Mouse (Mus musculus): ENCODE data around the gene Pla2g3. TPM values are rescaled to one million over a fixed set of nuclear protein-coding genes. Genes with fewer than 3 reads are reported as not detected.
A peak's percentile ranks its signal among the peaks of the same experiment; 100 is the strongest.

Gene Pla2g3
- polyA plus RNA-seq, 1 experiment from 2014 or later, result 0.56 TPM

DNA sequence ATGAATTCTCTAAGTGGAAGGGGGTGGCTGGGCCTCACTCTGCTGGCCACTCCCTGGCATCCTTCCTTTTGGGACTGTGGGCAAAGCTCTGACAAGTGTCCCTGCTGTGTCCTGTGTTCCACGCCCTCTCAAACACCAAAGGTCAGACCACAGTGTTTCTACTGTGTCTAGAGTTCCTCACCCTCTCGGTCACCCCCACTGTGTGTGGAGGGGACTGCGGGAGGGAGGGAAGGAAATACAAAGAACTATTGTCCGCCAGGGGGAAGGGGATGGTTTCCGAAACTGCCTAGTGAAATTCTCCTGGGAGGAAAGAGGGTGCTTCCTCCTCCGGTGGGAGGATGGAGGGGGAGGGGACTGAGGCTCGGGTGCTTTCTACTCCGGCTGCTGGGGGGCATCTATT lies 46.9 kb downstream of the Pla2g3 start:
- H3K9ac ChIP-seq (replicated peaks; ENCODE audit: low read length), result peak overlapping the region; percentile 28
- peaks cover 30% of the 10 kb centered on the region for H3K4me1 ChIP-seq (ENCODE audit: insufficient read depth, low read length)
- no peaks in the 10 kb centered on the region for H3K27me3 ChIP-seq (ENCODE audit: insufficient read depth, low read length)
- peak overlapping the region; percentile 67 for H3K4me2 ChIP-seq (replicated peaks; ENCODE audit: low read depth, low read length)
- peak overlapping the region; percentile 44 for H3K4me3 ChIP-seq (ENCODE audit: low read length)
- 17% methylated on average over 8 of the region's 8 CpGs for WGBS
- peak overlapping the region; percentile 11; the same call in 1 of the 2 replicates for H3K27ac ChIP-seq (ENCODE audit: low read length)
- no peaks in the 10 kb centered on the region for H3K9me3 ChIP-seq (ENCODE audit: low read length)
- H3K36me3 ChIP-seq (ENCODE audit: insufficient read depth, low read length), result peaks cover 39% of the 10 kb centered on the region
- ATAC-seq (ENCODE audit: low FRiP score, low TSS enrichment), result no peak

DNA sequence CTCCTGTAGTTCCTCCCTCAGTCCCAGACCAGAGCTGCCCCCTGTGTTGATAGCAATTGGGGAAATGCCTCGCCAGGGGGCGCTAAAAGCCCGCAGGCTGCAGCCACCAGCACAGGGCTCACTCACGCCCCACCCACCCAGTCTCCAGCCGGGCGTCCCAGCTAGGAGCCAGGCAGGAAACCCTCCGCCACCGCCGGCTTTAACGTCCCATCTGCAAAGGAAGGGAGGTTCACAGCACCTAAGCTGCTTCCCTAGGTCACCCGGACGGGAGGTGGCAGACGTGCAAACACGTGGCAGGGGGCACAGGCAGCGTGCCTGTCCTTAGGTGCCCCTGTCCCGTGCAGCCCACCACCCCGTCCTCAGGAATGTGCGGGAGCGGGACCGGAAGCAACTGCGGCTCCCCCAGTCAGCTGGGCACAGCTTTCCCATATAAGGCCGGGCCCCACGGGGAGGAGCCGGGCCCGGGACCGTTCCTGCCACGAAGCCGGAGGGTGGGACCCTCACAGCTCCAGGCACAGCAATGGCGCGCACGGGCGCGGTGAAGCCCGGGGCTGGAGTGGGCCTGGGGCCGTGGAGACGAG lies 47.4 kb downstream of the Pla2g3 start:
- Histone ChIP-seq H3K4me2 (replicated peaks; ENCODE audit: low read depth, low read length) (peak overlapping the region; percentile 67), H3K9me3 (ENCODE audit: low read length) (no peaks in the 10 kb centered on the region), H3K36me3 (ENCODE audit: insufficient read depth, low read length) (peaks cover 34% of the 10 kb centered on the region), H3K27me3 (ENCODE audit: insufficient read depth, low read length) (no peaks in the 10 kb centered on the region), H3K27ac (ENCODE audit: low read length) (peak overlapping the region; percentile 86), H3K4me1 (ENCODE audit: insufficient read depth, low read length) (peaks cover 30% of the 10 kb centered on the region), H3K4me3 (ENCODE audit: low read length) (peak overlapping the region; percentile 44), H3K9ac (replicated peaks; ENCODE audit: low read length) (peak overlapping the region; percentile 65)
- under 1% methylated on average over 36 of the region's 36 CpGs for WGBS
- peak; percentile 80 for ATAC-seq (ENCODE audit: low FRiP score, low TSS enrichment)

DNA sequence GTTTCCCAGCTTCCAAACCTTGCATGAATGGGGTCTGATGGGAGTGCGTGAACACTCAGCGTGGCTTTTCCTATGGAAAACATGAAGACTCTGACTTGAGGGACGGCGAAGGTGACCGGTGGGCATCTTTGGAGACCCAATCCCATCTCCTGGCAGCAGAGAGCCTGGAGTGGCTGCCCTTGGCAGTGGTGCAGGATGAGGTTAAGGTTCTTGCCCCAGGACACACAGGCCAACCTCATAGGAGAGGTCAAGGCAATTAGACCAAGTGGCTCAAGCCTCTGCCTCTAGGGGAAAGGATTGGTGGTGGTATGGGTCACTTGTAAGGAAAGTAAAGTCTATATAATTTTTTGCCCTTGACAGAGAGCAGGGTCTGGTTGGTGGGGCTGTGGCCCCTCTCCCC lies 48.0 kb downstream of the Pla2g3 start:
- Histone ChIP-seq H3K4me1 (ENCODE audit: insufficient read depth, low read length) (peaks cover 30% of the 10 kb centered on the region), H3K27ac (ENCODE audit: low read length) (peak overlapping the region; percentile 86), H3K4me3 (ENCODE audit: low read length) (peak overlapping the region; percentile 44), H3K9ac (replicated peaks; ENCODE audit: low read length) (peak overlapping the region; percentile 65), H3K27me3 (ENCODE audit: insufficient read depth, low read length) (no peaks in the 10 kb centered on the region), H3K9me3 (ENCODE audit: low read length) (no peaks in the 10 kb centered on the region), H3K36me3 (ENCODE audit: insufficient read depth, low read length) (peaks cover 28% of the 10 kb centered on the region), H3K4me2 (replicated peaks; ENCODE audit: low read depth, low read length) (peak overlapping the region; percentile 67)
- 41% methylated on average over 5 of the region's 5 CpGs for WGBS
- ATAC-seq (ENCODE audit: low FRiP score, low TSS enrichment), result no peak

DNA sequence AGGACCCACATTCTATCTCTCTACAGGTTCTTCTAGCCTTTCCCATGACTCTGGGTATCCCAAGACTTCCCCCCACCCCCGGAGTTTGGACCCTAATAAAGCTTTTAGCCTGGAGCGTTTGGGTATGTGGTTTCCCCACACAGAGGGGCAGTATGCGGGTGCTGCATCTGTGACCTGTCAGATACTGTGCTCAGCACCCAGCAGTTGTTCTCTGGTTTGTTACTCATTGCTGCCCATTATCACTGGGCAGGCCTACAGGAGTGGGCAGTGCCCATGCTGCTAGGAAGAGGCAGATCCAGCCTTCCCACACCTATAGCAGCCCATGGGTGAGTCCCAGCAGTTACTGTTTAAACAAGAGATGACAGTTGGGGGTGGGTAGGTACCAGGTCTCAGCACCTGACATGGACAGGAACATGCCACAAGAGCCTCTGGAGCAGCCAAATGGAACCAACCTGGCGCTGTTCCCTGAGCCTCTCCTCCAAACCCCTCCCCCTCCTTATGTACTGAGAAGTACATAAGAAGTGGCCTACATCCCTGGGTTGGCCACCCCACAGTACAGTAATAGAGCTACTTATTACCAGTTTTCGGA lies 48.8 kb downstream of the Pla2g3 start:
- Histone ChIP-seq H3K4me2 (replicated peaks; ENCODE audit: low read depth, low read length) (peak overlapping the region; percentile 67), H3K36me3 (ENCODE audit: insufficient read depth, low read length) (peaks cover 24% of the 10 kb centered on the region), H3K27ac (ENCODE audit: low read length) (peak overlapping the region; percentile 86), H3K27me3 (ENCODE audit: insufficient read depth, low read length) (no peaks in the 10 kb centered on the region), H3K4me1 (ENCODE audit: insufficient read depth, low read length) (peaks cover 30% of the 10 kb centered on the region), H3K4me3 (ENCODE audit: low read length) (peak overlapping the region; percentile 73), H3K9me3 (ENCODE audit: low read length) (no peaks in the 10 kb centered on the region), H3K9ac (replicated peaks; ENCODE audit: low read length) (peak overlapping the region; percentile 82; the same call in 1 of the 2 replicates)
- 73% methylated on average over 5 of the region's 5 CpGs for WGBS
- peak; percentile 55 for ATAC-seq (ENCODE audit: low FRiP score, low TSS enrichment)

DNA sequence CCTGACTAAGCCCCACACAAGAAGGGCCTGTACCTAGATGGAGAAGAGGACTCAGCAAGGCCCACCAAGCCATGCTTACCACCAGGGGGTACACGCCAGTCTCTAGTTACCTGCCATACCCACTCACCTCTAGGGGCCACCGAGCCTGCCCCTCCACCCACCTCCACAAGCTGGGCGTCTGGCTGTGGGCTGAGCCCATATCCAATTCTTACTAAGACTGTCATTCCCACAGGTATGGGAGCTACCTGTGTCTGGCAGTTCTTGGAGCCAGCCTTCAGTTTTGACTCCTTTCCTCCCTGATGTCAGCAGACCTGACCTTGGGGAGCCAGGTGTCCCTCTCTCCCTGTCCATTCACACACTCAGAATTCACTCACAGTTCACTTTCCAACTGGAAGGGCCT lies 49.6 kb downstream of the Pla2g3 start:
- peak overlapping the region; percentile 77 for H3K27ac ChIP-seq (ENCODE audit: low read length)
- H3K9ac ChIP-seq (replicated peaks; ENCODE audit: low read length), result peak overlapping the region; percentile 82
- H3K4me1 ChIP-seq (ENCODE audit: insufficient read depth, low read length), result peaks cover 30% of the 10 kb centered on the region
- peaks cover 17% of the 10 kb centered on the region for H3K36me3 ChIP-seq (ENCODE audit: insufficient read depth, low read length)
- H3K4me3 ChIP-seq (ENCODE audit: low read length), result peak overlapping the region; percentile 73
- H3K4me2 ChIP-seq (replicated peaks; ENCODE audit: low read depth, low read length), result peak overlapping the region; percentile 67
- no peak for ATAC-seq (ENCODE audit: low FRiP score, low TSS enrichment)
- H3K27me3 ChIP-seq (ENCODE audit: insufficient read depth, low read length), result no peaks in the 10 kb centered on the region
- 71% methylated on average over 3 of the region's 3 CpGs for WGBS
- H3K9me3 ChIP-seq (ENCODE audit: low read length), result no peaks in the 10 kb centered on the region

DNA sequence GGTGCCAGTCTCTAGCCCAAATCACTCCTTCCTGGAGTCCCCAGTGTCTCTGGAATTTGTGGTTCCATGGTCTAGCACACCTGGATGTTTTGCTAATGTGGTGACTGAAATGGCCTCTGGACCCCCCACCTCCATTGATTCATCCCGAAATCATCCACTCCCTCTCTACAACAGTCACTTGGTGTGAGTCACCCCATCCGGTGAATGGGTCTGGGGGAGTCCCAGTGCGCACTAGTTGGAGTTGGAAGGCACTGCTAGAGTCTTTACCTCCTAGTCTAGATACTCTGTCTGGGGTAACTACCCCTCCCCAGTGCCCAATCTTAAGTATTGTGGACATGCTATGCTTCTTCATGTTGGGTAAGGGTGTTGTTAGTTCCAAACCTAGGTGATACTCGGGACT lies 50.3 kb downstream of the Pla2g3 start:
- WGBS, result 58% methylated on average over 4 of the region's 4 CpGs
- Histone ChIP-seq H3K4me2 (replicated peaks; ENCODE audit: low read depth, low read length) (peak overlapping the region; percentile 67), H3K36me3 (ENCODE audit: insufficient read depth, low read length) (peaks cover 11% of the 10 kb centered on the region), H3K27me3 (ENCODE audit: insufficient read depth, low read length) (no peaks in the 10 kb centered on the region), H3K9ac (replicated peaks; ENCODE audit: low read length) (peak overlapping the region; percentile 82), H3K4me1 (ENCODE audit: insufficient read depth, low read length) (peaks cover 30% of the 10 kb centered on the region), H3K9me3 (ENCODE audit: low read length) (no peaks in the 10 kb centered on the region), H3K27ac (ENCODE audit: low read length) (peak overlapping the region; percentile 61; the same call in 1 of the 2 replicates), H3K4me3 (ENCODE audit: low read length) (peak overlapping the region; percentile 73)
- ATAC-seq (ENCODE audit: low FRiP score, low TSS enrichment), result no peak

DNA sequence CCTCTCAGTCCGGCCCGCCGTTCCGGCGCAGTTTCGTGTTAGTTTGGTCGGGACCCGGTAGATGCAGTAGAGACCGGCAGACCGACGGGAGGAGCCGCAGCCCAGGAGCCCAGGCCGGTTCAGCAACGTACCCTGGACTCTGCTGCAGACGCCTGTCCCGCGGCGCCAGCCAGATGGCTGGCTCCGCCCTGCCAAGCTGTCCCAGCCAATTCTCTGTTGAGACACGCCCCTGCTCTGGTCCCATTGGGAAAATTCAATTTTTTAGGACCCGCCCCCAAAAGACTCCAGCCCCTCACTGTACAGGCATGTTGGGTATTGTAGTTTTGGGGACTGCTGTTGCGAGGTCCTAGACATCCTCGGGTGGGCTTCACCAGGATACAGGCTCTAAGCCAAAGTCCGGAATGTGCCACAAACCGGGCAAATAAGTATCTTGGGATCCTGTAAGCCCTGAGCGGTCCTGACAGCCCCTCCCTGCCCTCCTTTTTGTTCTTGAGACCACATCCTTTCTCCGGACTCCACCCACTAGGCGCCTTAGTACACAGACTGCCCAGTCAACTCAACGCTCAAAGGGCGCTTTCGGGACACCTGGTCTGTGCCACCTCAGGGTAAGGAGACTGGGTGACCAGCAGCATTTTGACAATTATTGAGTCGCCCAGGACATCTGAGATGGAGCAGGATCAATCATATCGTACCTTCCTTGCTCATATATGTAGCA lies 51.2 kb downstream of the Pla2g3 start:
- WGBS, result 5% methylated on average over 33 of the region's 33 CpGs

DNA sequence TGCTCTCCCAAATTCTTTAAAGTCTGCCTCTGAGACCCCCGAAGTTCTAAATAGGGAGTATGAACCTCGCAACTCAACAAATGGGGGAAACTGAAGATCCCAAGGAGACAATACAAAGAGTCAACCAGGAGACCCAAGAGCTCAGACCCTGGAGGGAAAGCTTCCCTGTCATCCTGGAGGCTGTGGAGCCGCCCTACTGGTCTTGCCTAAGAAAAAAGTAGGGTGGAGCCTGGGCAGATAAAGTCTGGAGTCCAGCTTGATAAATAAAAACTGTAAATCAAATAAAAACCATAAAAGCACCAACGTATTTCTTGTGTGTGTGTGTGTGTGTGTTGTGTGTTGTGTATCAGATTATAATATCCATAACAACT lies 51.7 kb downstream of the Pla2g3 start:
- WGBS, result 79% methylated on average over 4 of the region's 4 CpGs
- H3K27me3 ChIP-seq (ENCODE audit: insufficient read depth, low read length), result no peaks in the 10 kb centered on the region

More for the DNA sequence above, 51.2 kb downstream of the Pla2g3 start:
- Histone ChIP-seq H3K4me1 (ENCODE audit: insufficient read depth, low read length) (peaks cover 30% of the 10 kb centered on the region), H3K27ac (ENCODE audit: low read length) (peak overlapping the region; percentile 61), H3K36me3 (ENCODE audit: insufficient read depth, low read length) (peaks cover 3% of the 10 kb centered on the region; the same call in 1 of the 2 replicates), H3K4me3 (ENCODE audit: low read length) (peak overlapping the region; percentile 73), H3K27me3 (ENCODE audit: insufficient read depth, low read length) (no peaks in the 10 kb centered on the region), H3K9me3 (ENCODE audit: low read length) (no peaks in the 10 kb centered on the region), H3K9ac (replicated peaks; ENCODE audit: low read length) (peak overlapping the region; percentile 82), H3K4me2 (replicated peaks; ENCODE audit: low read depth, low read length) (peak overlapping the region; percentile 67)
- peak; percentile 84 for ATAC-seq (ENCODE audit: low FRiP score, low TSS enrichment)

DNA sequence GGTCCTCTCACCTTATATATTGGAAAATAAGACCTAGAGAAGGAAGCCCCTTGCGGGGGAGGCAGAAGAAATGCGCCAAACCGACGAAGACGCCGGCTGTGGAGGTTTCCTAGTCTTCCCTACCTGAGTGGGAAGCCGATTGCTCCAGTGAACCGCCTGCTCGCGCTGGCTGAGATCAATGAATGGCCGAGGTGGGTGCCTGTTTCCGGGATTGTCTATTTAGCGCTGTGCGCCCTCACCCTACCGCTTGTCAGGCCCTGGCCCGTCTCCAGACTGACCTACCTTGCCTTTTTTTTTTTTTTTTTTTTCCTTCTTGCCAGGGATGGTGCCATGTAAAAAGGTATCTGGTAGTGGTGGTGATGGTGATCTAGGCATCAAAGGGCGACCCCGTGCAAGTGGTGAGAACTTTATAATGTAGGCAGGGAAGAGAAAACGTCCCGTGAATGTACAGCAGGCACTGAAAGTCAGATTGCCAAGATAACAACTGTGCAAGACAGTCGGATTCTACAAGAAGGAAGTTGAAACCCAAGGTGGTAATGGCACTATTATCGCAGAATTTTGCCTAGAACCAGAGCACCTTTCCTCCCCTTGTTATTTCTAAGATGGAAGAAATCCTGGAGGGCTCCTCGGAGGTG lies 52.5 kb downstream of the Pla2g3 start, which contains the start of gene Smtn:
TSS of gene Smtn (minus strand) at position 162 of the 635 bp plus-strand sequence.
- H3K9ac ChIP-seq (replicated peaks; ENCODE audit: low read length), result peak within 1 kb of the TSS; percentile 58
- peak within 1 kb of the TSS; percentile 73 for H3K4me3 ChIP-seq (ENCODE audit: low read length)
- H3K27ac ChIP-seq (ENCODE audit: low read length), result no peak within 1 kb of the TSS
- H3K4me1 ChIP-seq (ENCODE audit: insufficient read depth, low read length), result peaks cover 33% of the 10 kb centered on the region
- ATAC-seq (ENCODE audit: low FRiP score, low TSS enrichment), result no peak
- 94% methylated on average over 23 of the region's 23 CpGs for WGBS
- no peaks in the 10 kb centered on the region for H3K27me3 ChIP-seq (ENCODE audit: insufficient read depth, low read length)
- 0 out of 2 replicates have a peak, but pooled peaks cover 3% of the 10 kb centered on the region for H3K9me3 ChIP-seq (ENCODE audit: low read length)
- H3K36me3 ChIP-seq (ENCODE audit: insufficient read depth, low read length), result no peaks in the 10 kb centered on the region; the same call in 1 of the 2 replicates
- H3K4me2 ChIP-seq (replicated peaks; ENCODE audit: low read depth, low read length), result peak within 1 kb of the TSS; percentile 67

More for the DNA sequence above, 51.7 kb downstream of the Pla2g3 start:
- no peak for ATAC-seq (ENCODE audit: low FRiP score, low TSS enrichment)
- Histone ChIP-seq H3K4me1 (ENCODE audit: insufficient read depth, low read length) (peaks cover 30% of the 10 kb centered on the region), H3K9me3 (ENCODE audit: low read length) (0 out of 2 replicates have a peak, but pooled peaks cover 2% of the 10 kb centered on the region), H3K4me3 (ENCODE audit: low read length) (peak overlapping the region; percentile 73), H3K9ac (replicated peaks; ENCODE audit: low read length) (peak overlapping the region; percentile 58), H3K27ac (ENCODE audit: low read length) (no peak overlapping the region), H3K36me3 (ENCODE audit: insufficient read depth, low read length) (no peaks in the 10 kb centered on the region; the same call in 1 of the 2 replicates), H3K4me2 (replicated peaks; ENCODE audit: low read depth, low read length) (peak overlapping the region; percentile 67)
